In the genomic region with DNA sequence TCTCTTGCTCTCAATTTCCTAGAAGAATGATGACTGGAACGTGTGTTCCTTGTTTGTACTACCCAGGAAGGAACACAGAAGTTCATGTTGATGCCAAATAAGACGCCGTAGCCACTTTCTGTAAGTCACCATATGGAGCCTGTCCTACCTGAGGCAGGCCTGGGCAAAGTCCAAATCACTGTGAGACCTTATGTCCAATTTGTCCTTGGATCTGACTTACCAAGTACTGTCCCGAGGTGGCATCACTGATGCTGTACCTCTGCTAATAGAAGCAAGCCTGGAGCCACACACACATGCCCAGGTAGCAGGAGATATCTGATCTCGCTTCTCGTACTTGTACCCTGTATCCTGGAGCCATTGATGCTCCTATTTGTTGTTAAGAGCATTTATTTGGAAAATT, we compare ENCODE assay signal across 12 mouse cellular contexts.
"Had no signal": no experiment of that assay in that cellular context is flagged by ENCODE, and none has a peak within 500 bp of the region (broad histone marks: within the 10 kb centered on the region; RNA-seq: fewer than 3 reads in every experiment).

No protein-coding gene starts in this region.

- H3K9ac ChIP-seq: limb, embryonic 13.5 days; liver, embryonic 14.5 days; midbrain, embryonic 12.5 days; neural tube, embryonic 15.5 days had no signal

- H3K4me1 ChIP-seq: midbrain, embryonic 12.5 days; neural tube, embryonic 15.5 days had no signal

- H3K4me3 ChIP-seq: limb, embryonic 13.5 days; midbrain, embryonic 12.5 days; myocyte; neural tube, embryonic 15.5 days had no signal

- H3K9me3 ChIP-seq: limb, embryonic 13.5 days; midbrain, embryonic 12.5 days; neural tube, embryonic 15.5 days had no signal

- H3K36me3 ChIP-seq: limb, embryonic 13.5 days; midbrain, embryonic 12.5 days; neural tube, embryonic 15.5 days had no signal

- H3K27ac ChIP-seq: limb, embryonic 13.5 days; liver, embryonic 14.5 days; midbrain, embryonic 12.5 days; neural tube, embryonic 15.5 days had no signal

- H3K27me3 ChIP-seq: midbrain, embryonic 12.5 days; neural tube, embryonic 15.5 days had no signal

- DNase-seq: kidney, postnatal 25 days; layer of hippocampus, postnatal 36 days; lung, adult 18-20 months; right cerebral cortex, postnatal 4 days; spleen, adult 18-20 months; thymus, adult 18-20 months; thymus, postnatal 14 days had no signal

- H3K4me2 ChIP-seq: limb, embryonic 13.5 days; midbrain, embryonic 12.5 days; neural tube, embryonic 15.5 days had no signal
